Mouse (Mus musculus) urinary bladder, postnatal 36 days (tissue): ENCODE data around the gene Morn4.
"Not testable (repeated sequence)": the region's sequence is repeated elsewhere in the genome, so short reads cannot be mapped to it uniquely, and the experiment has no call there.

Experiments used
- DNase-seq, 2 experiments: peaks; one replicate each; pipeline ENCODE4 v3.0.0; 2022; ENCODE audit warnings: low spot score in 2 of 2, mixed read lengths in 1 of 2

Gene Morn4

GRCm38 (mm10) chr19:42085690-42086089 lies 467 bp downstream of the Morn4 start:
- no peak for DNase-seq

GRCm38 (mm10) chr19:42081613-42082012 lies 4.5 kb downstream of the Morn4 start:
- DNase-seq = not testable (repeated sequence)

DNA sequence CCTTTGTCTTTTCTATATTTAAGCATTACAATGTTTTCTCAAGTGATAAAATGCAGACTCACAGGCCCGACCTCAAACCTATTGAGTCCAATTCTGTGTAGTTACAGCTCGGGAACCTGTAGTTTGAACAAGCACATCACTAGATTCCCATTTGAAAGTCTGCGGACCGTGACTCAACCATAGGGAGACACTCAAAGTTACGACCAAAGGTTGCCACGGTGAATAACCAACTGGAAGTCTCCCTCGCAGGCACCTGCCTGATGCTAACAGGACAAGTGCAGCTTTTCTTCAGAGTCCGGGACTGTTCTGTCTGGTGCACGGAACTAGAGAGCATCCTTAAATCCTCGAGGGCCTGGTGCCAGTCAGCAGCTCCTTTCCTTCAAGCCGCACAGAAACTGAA lies 5.7 kb downstream of the Morn4 start:
- no peak for DNase-seq

GRCm38 (mm10) chr19:42079950-42080349 lies 6.2 kb downstream of the Morn4 start:
- no peak for DNase-seq

DNA sequence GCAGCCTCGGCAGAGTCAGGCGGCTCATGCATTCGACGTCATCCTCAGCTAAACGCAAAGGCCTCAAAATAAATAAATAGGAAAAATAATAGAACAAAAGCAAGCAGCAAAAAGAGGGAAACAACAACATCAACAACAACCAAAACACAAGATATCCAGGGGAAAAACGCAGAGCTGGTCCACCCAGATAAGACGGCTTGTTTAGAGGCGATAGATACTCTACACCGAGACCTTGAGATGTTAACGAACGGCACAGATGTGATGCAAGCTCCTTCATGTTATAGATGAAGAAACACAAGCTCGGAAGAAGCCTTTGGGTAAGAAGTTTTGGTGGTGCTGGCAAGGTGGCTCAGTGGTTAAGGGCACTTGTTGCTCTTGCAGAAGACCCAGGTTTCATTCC lies 7.2 kb downstream of the Morn4 start:
- DNase-seq = no peak

- DNase-seq = no peak
These were observed 7.6 kb downstream of the Morn4 start for GRCm38 (mm10) chr19:42078566-42078965.

DNA sequence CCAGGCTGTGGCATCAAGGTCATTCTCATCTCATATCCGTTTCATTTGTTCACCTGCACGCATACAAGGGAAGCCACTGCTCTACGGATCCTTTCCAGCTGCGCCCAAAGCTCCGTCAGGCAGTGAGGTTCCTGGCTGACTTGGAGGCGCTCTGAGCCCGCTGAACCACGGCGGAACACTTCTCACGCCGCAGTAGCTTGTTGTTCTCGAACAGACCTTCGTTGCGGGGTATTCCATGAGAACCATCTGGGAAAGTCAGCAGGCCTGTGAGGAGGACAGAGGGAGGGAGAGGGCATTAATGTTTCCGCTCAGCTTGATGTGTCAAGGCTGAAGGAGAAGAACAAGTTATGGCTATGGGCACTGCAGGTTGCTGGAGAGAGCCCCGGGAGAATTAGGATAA lies 10.2 kb downstream of the Morn4 start:
- DNase-seq = no peak

DNA sequence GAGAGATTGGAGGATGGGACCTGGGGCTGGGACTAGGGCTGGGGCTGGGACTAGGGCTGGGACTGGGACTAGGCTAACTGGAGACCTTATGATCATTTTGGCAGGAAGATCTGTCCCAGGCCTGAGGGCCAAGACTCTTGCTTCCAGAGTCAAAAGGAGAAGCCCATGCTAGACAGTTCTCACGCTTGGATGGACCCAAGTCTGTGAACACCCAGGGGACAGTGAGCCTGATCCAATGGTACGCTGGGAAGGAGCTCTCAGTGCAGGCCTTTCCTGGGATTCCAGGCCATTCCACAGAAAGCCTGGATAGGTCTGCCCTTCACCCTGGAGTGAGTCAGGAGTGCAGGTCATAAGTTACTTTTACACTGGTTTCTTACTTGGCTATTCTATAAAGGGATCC lies 11.1 kb downstream of the Morn4 start:
- DNase-seq = no peak

- no peak for DNase-seq
These were observed 13.4 kb downstream of the Morn4 start for GRCm38 (mm10) chr19:42072802-42073201.

GRCm38 (mm10) chr19:42071886-42072608 lies 14.1 kb downstream of the Morn4 start:
- DNase-seq = no peak

GRCm38 (mm10) chr19:42071221-42071620 lies 14.9 kb downstream of the Morn4 start:
- DNase-seq = no peak

DNA sequence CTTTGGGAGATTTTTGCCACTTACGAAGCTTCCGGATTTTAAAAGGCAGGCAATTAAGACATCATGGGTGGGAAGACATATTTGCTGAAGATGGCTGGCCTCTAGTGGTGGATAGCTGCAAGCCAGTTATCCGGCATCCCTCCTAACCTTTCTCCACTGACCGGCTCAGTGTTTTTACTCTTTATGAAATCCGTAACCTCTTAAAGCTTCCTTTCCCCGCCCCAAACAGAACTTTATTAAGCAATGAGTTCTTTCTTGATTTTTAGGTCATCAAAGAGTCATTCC lies 17.0 kb downstream of the Morn4 start:
- peak in 1 of 2 experiments; percentile 25 for DNase-seq

DNA sequence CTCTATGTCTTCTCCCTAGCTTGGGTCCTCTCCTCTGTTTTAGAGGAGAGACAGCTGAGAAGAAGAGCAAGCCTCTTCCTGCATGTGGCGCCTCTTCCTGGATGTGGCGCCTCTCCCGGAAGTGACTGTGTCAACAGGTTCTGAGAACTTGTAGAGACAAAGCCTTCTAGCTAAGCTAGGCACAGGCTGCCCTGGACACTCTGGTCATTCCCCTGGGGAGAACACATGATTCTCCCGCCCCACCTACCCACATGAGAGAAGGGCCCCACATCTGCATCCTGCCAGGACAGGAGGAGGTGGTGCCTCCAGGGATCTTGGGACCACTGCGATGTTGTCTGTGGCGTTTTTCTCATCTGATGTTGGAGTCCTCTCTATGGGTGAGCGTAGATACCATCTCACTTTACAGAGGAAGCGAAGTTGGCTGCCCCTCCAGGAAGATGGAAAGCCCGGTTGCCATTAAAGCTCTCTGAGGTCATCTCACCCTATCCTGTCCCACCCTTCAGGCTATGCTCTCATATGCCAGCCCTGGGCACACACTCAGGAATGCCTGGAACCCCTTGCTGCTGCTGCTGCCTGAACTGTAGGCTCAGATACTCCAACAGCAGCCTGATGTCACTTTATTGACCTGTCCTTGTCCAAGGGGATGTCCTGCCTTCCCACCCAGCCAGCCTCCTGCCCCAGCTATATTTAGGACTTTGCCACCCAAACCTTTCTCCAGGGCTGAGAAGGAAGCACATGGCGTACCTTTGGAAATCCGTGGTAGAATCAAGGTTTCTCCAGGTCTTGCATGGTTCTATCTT lies 17.5 kb downstream of the Morn4 start:
- DNase-seq = no peak

DNA sequence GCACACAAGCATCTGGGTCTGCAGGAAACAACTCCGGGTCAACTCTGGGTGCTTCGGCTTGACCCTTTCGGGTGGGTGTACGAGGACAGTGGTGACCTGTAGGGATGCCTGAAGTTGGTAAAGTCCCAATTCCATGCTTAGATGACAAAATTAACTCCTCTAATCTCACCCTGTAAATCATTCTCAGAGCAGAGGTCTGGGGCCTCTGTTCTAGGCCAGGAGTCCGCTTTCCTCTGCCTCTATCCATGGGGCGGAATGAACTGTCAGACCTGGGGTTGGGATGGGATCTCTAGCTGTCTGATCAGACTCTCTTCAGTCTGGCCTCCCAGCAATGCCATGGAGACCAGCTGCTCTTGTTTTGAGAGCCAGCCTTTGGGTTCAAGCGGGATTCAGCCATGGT lies 24.7 kb downstream of the Morn4 start:
- DNase-seq = no peak

- no peak for DNase-seq
These were observed 27.7 kb downstream of the Morn4 start for GRCm38 (mm10) chr19:42058426-42058825.

GRCm38 (mm10) chr19:42056719-42057409 lies 29.3 kb downstream of the Morn4 start:
- DNase-seq = no peak

GRCm38 (mm10) chr19:42055881-42056280 lies 30.3 kb downstream of the Morn4 start:
- DNase-seq = peak in 1 of 2 experiments; percentile 79

- DNase-seq = peak in 1 of 2 experiments; percentile 22
These were observed 31.9 kb downstream of the Morn4 start for GRCm38 (mm10) chr19:42054255-42054654.

DNA sequence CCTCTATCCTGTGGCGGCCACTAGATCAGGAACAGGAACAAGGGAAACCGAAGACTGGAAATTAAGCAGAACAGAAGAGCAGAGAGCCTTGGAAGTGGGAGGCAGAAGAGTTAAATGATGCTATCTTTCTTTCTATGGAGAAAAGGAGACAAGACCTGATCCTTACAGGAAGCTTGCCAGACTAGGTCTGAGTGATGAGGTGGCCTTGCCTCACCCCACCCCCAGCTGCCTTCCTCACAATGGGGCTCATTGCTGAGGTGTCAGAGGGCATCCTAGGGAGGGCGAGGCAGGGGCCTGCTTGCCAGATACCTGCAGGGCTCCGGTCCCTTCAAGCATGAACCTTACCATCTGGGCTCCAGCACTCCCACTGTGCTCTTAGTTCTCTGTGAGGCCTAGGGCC lies 34.2 kb downstream of the Morn4 start, which contains the start of gene 4933411K16Rik:
4933411K16Rik (plus strand) TSS at position 301 of the 400 bp plus-strand sequence.
- no peak for DNase-seq

- DNase-seq = no peak
These were observed 34.8 kb downstream of the Morn4 start for GRCm38 (mm10) chr19:42051351-42051750.

- no peak for DNase-seq
These were observed 35.9 kb downstream of the Morn4 start for GRCm38 (mm10) chr19:42050251-42050650.

- peak; percentile 70 to 83 for DNase-seq
These were observed 40.7 kb downstream of the Morn4 start, which contains the start of gene Hoga1 for GRCm38 (mm10) chr19:42045269-42046102. Gene Hoga1, plus strand, starts transcription at chr19:42045610.
